Mouse (Mus musculus) lung, postnatal 0 days (tissue): ENCODE measurements at regions not wholly inside any gene's neighbourhood (a gene's known extent, or its start where the extent isn't known, plus 50 kb on each side); places are given as distances from the start of the nearest gene placed in this dataset.

ENCODE experiments used
- ATAC-seq: fragments of 200-750 bp; cut with Nextera tagmentation; 2 replicates; pipeline ENCODE4 v1.8.0; 2017; ENCODE audit warnings: moderate library complexity
- DNase-seq: peaks from one replicate; pipeline ENCODE4 v3.0.0-alpha.2; 2016; ENCODE audit warnings: low spot score
- H3K27ac ChIP-seq: fragments of 300-500 bp; sonication (generic); 2 replicates; pipeline ENCODE4 v1.5.1; 2014; ENCODE audit warnings: antibody characterized with exemption, mild to moderate bottlenecking, low read length, mixed read lengths
- H3K27me3 ChIP-seq: fragments of 300-500 bp; sonication (generic); replicated peaks from 2 replicates; pipeline ENCODE4 v1.6.1; 2014; ENCODE audit warnings: low read length, mixed read lengths; ENCODE audit not compliant: insufficient read depth
- H3K36me3 ChIP-seq: fragments of 300-500 bp; sonication (generic); 2 replicates; pipeline ENCODE4 v1.6.1; 2014; ENCODE audit warnings: low read length, mixed read lengths; ENCODE audit not compliant: insufficient read depth
- H3K4me1 ChIP-seq: fragments of 300-500 bp; sonication (generic); 2 replicates; pipeline ENCODE4 v1.6.1; 2014; ENCODE audit warnings: antibody characterized with exemption, low read depth, low read length, mixed read lengths; ENCODE audit not compliant: insufficient read depth
- H3K4me2 ChIP-seq: fragments of 300-500 bp; sonication (generic); replicated peaks from 2 replicates; pipeline ENCODE4 v1.6.1; 2014; ENCODE audit warnings: low read depth, mild to moderate bottlenecking, low read length, moderate library complexity, mixed read lengths
- H3K4me3 ChIP-seq: fragments of 300-500 bp; sonication (generic); 2 replicates; pipeline ENCODE4 v1.5.1; 2014; ENCODE audit warnings: low read depth, low read length
- H3K9ac ChIP-seq: fragments of 300-500 bp; sonication (generic); replicated peaks from 2 replicates; pipeline ENCODE4 v1.6.1; 2014; ENCODE audit warnings: low read depth, mild to moderate bottlenecking
- H3K9me3 ChIP-seq: fragments of 300-500 bp; sonication (generic); 2 replicates; pipeline ENCODE4 v1.6.1; 2016; ENCODE audit warnings: low read length, mixed read lengths
- CTCF ChIP-seq: IDR thresholded peaks from 2 replicates; pipeline ENCODE4 v1.5.1; 2016; ENCODE audit warnings: antibody characterized with exemption, mild to moderate bottlenecking
- EP300 ChIP-seq: IDR thresholded peaks from 2 replicates; pipeline ENCODE4 v1.6.1; 2016; ENCODE audit warnings: antibody characterized with exemption, mild to moderate bottlenecking, control low read depth
- WGBS: fragments of 180-500 bp; shearing (Covaris S2); extraction: QIAGEN DNeasy Blood & Tissue Kit; methylation state at CpG from one replicate; pipeline ENCODE4 v1.1.7; 2014; 5-methylcytosine and 5-hydroxymethylcytosine counted together

DNA sequence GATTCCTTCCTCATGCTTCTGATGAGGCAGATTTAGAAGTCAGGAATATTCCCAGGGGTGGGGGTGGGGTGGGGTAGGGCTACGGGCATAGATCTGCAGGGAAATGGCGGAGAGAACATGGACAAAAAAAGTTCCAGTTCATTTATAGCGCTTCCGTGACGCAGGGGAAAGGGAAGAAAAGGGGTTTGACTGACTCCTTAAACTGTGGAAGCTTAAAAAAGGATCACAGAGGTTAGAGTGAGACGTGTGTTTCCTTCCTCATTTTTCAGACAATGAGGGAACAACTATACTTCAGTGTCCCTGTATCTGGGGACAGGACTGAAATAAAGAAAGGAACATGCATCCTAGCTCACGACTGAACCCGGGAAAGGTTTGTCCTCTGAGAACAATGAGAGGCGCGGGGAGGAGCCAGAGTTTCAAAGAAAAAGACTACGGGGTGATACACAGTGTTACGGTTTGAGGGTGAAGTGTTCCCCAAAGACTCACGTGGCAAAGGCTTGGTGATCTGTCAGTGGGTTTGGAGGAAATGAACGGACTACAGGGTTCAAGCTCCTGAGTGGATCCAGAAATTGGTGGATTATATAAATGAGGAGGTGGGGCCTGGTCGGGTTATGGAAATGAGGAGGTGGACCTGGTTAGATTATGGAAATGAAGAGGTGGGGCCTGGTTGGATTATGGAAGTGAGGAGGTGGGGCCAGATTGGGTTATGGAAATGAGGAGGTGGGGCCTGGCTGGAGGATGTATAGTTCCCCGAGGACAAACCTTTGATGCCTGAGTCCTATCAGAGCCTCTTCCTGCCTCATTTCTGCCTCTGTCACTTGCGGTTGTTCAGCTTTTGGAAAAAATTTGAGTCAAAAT, 57.8 kb upstream of the Tmem150c start:
- DNase-seq (no peak), ATAC-seq (no peak; the same call in 1 of the 2 replicates)
- no peak overlapping the region for H3K9ac ChIP-seq
- no peaks in the 10 kb centered on the region for H3K36me3 ChIP-seq
- no peaks in the 10 kb centered on the region for H3K4me1 ChIP-seq
- H3K4me2 ChIP-seq: peak overlapping the region; percentile 17; the same call in 1 of the 2 replicates
- WGBS: 35% methylated on average over 17 of the region's 17 CpGs
- no peak for TF ChIP-seq CTCF
- TF ChIP-seq EP300: no peak
- no peaks in the 10 kb centered on the region for H3K9me3 ChIP-seq
- no peak overlapping the region for H3K27ac ChIP-seq
- no peak overlapping the region for H3K4me3 ChIP-seq
- no peaks in the 10 kb centered on the region for H3K27me3 ChIP-seq

- TF ChIP-seq EP300 (no peak), CTCF (no peak)
- no peaks in the 10 kb centered on the region for H3K4me1 ChIP-seq
- no peaks in the 10 kb centered on the region for H3K27me3 ChIP-seq
- no peaks in the 10 kb centered on the region for H3K9me3 ChIP-seq
- WGBS: 52% methylated on average over 8 of the region's 8 CpGs
- H3K9ac ChIP-seq: no peak overlapping the region
- H3K36me3 ChIP-seq: no peaks in the 10 kb centered on the region
- no peak for ATAC-seq
- no peak overlapping the region for H3K4me2 ChIP-seq
- no peak overlapping the region for H3K27ac ChIP-seq
- no peak overlapping the region for H3K4me3 ChIP-seq
- DNase-seq: no peak
Observed at GRCm38 (mm10) chr5:100213901-100214300, 54.3 kb upstream of the Tmem150c start.

- no peak overlapping the region for H3K9ac ChIP-seq
- TF ChIP-seq EP300: no peak
- TF ChIP-seq CTCF: no peak
- no peak for ATAC-seq
- no peak overlapping the region for H3K27ac ChIP-seq
- H3K4me2 ChIP-seq: no peak overlapping the region
- H3K27me3 ChIP-seq: no peaks in the 10 kb centered on the region
- H3K36me3 ChIP-seq: no peaks in the 10 kb centered on the region
- WGBS: 39% methylated on average over 5 of the region's 5 CpGs
- no peak for DNase-seq
- no peaks in the 10 kb centered on the region for H3K9me3 ChIP-seq
- H3K4me3 ChIP-seq: no peak overlapping the region
- no peaks in the 10 kb centered on the region for H3K4me1 ChIP-seq
Observed at GRCm38 (mm10) chr5:100210708-100211107, 51.1 kb upstream of the Tmem150c start.
